In the genomic region with DNA sequence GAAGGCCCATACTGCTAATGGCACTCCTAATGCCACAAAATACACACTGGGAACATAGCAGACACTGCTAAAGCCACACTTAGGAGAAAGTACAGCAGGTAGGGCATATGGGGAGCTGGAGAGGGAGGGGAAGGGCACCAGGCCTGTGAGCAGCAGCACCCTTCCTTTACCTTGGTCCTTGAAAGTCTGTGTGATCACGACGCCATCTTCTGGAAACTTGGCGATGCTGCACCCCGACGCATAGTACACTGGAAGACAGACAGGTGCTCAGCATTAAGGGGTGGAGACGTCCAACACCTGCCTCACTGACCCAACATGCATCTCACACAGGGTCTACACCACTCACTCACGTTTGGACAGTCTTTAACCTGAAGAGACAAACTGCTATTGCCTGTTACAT, we compare ENCODE assay signal across 15 mouse cellular contexts. TPM values are rescaled to one million over a fixed set of nuclear protein-coding genes. Genes with fewer than 3 reads are reported as not detected.
DNase-seq lines count a peak whose midpoint lies in the region; ATAC-seq and TF ChIP-seq lines count a peak whose summit lies in the region.
"Had no signal": no experiment of that assay in that cellular context is flagged by ENCODE, and none has a peak within 500 bp of the region (broad histone marks: within the 10 kb centered on the region; RNA-seq: fewer than 3 reads in every experiment).

No protein-coding gene starts in this region.

- no peak for ATAC-seq in forebrain, embryonic 11.5 days (replicated peaks; ENCODE audit: low FRiP score)
- no peak for ATAC-seq in forebrain, embryonic 13.5 days
- ATAC-seq in megakaryocyte progenitor cell, adult 5-6 weeks (replicated peaks; ENCODE audit: poor library complexity): peak; percentile 70
- ATAC-seq: intestine, embryonic 15.5 days had no signal

- H3K4me2 ChIP-seq in forebrain, embryonic 11.5 days (ENCODE audit: low read depth, low read length, severe bottlenecking): no peak overlapping the region
- H3K4me2 ChIP-seq in forebrain, embryonic 13.5 days: no peak overlapping the region
- H3K4me2 ChIP-seq: intestine, embryonic 15.5 days; stomach, embryonic 15.5 days had no signal

- H3K27ac ChIP-seq in forebrain, embryonic 11.5 days (ENCODE audit: low read depth, low read length): no peak overlapping the region
- no peak overlapping the region for H3K27ac ChIP-seq in forebrain, embryonic 13.5 days
- H3K27ac ChIP-seq: heart, embryonic 10.5 days; intestine, embryonic 15.5 days; macrophage; stomach, embryonic 15.5 days had no signal

- H3K9ac ChIP-seq in forebrain, embryonic 11.5 days (ENCODE audit: low read length): no peak overlapping the region
- no peak overlapping the region for H3K9ac ChIP-seq in forebrain, embryonic 13.5 days
- H3K9ac ChIP-seq: intestine, embryonic 15.5 days; stomach, embryonic 15.5 days had no signal

- TF ChIP-seq POLR2A in lung, adult 2 months (IDR thresholded peaks at IDR 0.05; ENCODE audit: borderline replicate concordance, extremely low read depth, low read depth, low read length): no peak

- H3K27me3 ChIP-seq in forebrain, embryonic 11.5 days (ENCODE audit: control insufficient read depth, insufficient read depth, low read length): no peaks in the 10 kb centered on the region
- H3K27me3 ChIP-seq in forebrain, embryonic 13.5 days: no peaks in the 10 kb centered on the region
- H3K27me3 ChIP-seq: intestine, embryonic 15.5 days; stomach, embryonic 15.5 days had no signal

- H3K36me3 ChIP-seq in forebrain, embryonic 11.5 days (ENCODE audit: control insufficient read depth, insufficient read depth, low read length): peaks cover 11% of the 10 kb centered on the region; the same call in 1 of the 2 replicates
- peaks cover 99% of the 10 kb centered on the region for H3K36me3 ChIP-seq in forebrain, embryonic 13.5 days (ENCODE audit: poor library complexity, severe bottlenecking)

- no peaks in the 10 kb centered on the region for H3K4me1 ChIP-seq in forebrain, embryonic 11.5 days (replicated peaks; ENCODE audit: control insufficient read depth, insufficient read depth, low read length)
- H3K4me1 ChIP-seq in forebrain, embryonic 13.5 days: peaks cover 9% of the 10 kb centered on the region
- no peaks in the 10 kb centered on the region for H3K4me1 ChIP-seq in lung, adult 2 months (ENCODE audit: control insufficient read depth, insufficient read depth, low read length)
- H3K4me1 ChIP-seq: intestine, embryonic 15.5 days; stomach, embryonic 15.5 days had no signal

- DNase-seq in forebrain, embryonic 11.5 days (ENCODE audit: low spot score): peak; percentile 69
- DNase-seq in lung, adult 2 months: no peak
- no peak for DNase-seq in lung, adult 18-20 months
- DNase-seq in MN1 (ENCODE audit: low spot score): peak; percentile 43
- no peak for DNase-seq in kidney, postnatal 10 days
- no peak for DNase-seq in thymus, postnatal 10 days (ENCODE audit: low spot score in 2 of 2)

- 0 out of 2 replicates have a peak, but pooled peaks have one; percentile 1 for TF ChIP-seq CTCF in lung, adult 2 months (IDR thresholded peaks at IDR 0.05; ENCODE audit: insufficient read depth, low read length)

- H3K4me3 ChIP-seq in forebrain, embryonic 11.5 days (ENCODE audit: low read depth, low read length): no peak overlapping the region
- H3K4me3 ChIP-seq in forebrain, embryonic 13.5 days: no peak overlapping the region
- H3K4me3 ChIP-seq in lung, adult 2 months (replicated peaks; ENCODE audit: extremely low read depth, low read depth, low read length): no peak overlapping the region
- H3K4me3 ChIP-seq: erythroblast, embryonic 14.5 days; heart, embryonic 10.5 days; intestine, embryonic 15.5 days; stomach, embryonic 15.5 days had no signal

- H3K9me3 ChIP-seq in forebrain, embryonic 11.5 days (ENCODE audit: control insufficient read depth, low read length): no peaks in the 10 kb centered on the region
- H3K9me3 ChIP-seq in forebrain, embryonic 13.5 days (replicated peaks): no peaks in the 10 kb centered on the region
- H3K9me3 ChIP-seq: heart, embryonic 10.5 days; intestine, embryonic 15.5 days; stomach, embryonic 15.5 days had no signal

- WGBS in forebrain, embryonic 11.5 days: 76% methylated on average over 7 of the region's 7 CpGs
- 69% methylated on average over 7 of the region's 7 CpGs for WGBS in forebrain, embryonic 13.5 days
- WGBS in lung, adult 2 months: 71% methylated on average over 7 of the region's 7 CpGs

RNA-seq across cellular contexts. Expression of a gene that starts 18.6 kb away (rescaled TPM):
- polyA plus RNA-seq in forebrain, embryonic 11.5 days (2014; fragmentation: Nextera tagmentation; extraction: Ambion mirVana): 0.13 TPM in 1 of 2 replicates, not detected in the other
- not detected in 2 replicates for polyA plus RNA-seq in forebrain, embryonic 13.5 days (2015; fragmentation: Nextera tagmentation; extraction: Ambion mirVana)
- polyA plus RNA-seq in lung, adult 2 months (2012; rRNA removed): 0.14 TPM in 1 of 2 replicates, not detected in the other
- total RNA-seq in megakaryocyte progenitor cell, adult 5-6 weeks (2015): not detected in 2 replicates
- not detected in 2 replicates for total RNA-seq in megakaryocyte progenitor cell, adult 5-6 weeks (2017)
- total RNA-seq: neutrophil, adult 5-6 weeks had no signal
- polyA plus RNA-seq: erythroblast, embryonic 14.5 days; heart, embryonic 10.5 days; macrophage; stomach, embryonic 15.5 days had no signal

RNA-seq across cellular contexts. Expression of a gene that starts 38.4 kb away (rescaled TPM):
- 98.0 and 98.2 TPM in 2 replicates for polyA plus RNA-seq in forebrain, embryonic 11.5 days (2014; fragmentation: Nextera tagmentation; extraction: Ambion mirVana)
- 67.2 and 70.5 TPM in 2 replicates for polyA plus RNA-seq in forebrain, embryonic 13.5 days (2015; fragmentation: Nextera tagmentation; extraction: Ambion mirVana)
- 76.6 and 87.4 TPM in 2 replicates for polyA plus RNA-seq in lung, adult 2 months (2012; rRNA removed)
- 36.4 and 40.2 TPM in 2 replicates for total RNA-seq in megakaryocyte progenitor cell, adult 5-6 weeks (2015)
- total RNA-seq in megakaryocyte progenitor cell, adult 5-6 weeks (2017): 38.7 and 41.3 TPM in 2 replicates

RNA-seq across cellular contexts. Expression of a gene that starts 54.9 kb away (rescaled TPM):
- polyA plus RNA-seq in forebrain, embryonic 11.5 days (2014; fragmentation: Nextera tagmentation; extraction: Ambion mirVana): 78.7 and 89.0 TPM in 2 replicates
- polyA plus RNA-seq in forebrain, embryonic 13.5 days (2015; fragmentation: Nextera tagmentation; extraction: Ambion mirVana): 109 and 130 TPM in 2 replicates
- polyA plus RNA-seq in lung, adult 2 months (2012; rRNA removed): 24.1 and 27.7 TPM in 2 replicates
- total RNA-seq in megakaryocyte progenitor cell, adult 5-6 weeks (2015): 13.0 and 13.1 TPM in 2 replicates
- 42.6 and 52.8 TPM in 2 replicates for total RNA-seq in megakaryocyte progenitor cell, adult 5-6 weeks (2017)

RNA-seq across cellular contexts. Expression of a gene that starts 54.9 kb away (rescaled TPM):
- polyA plus RNA-seq in forebrain, embryonic 11.5 days (2014; fragmentation: Nextera tagmentation; extraction: Ambion mirVana): 0.16 TPM in 1 of 2 replicates, not detected in the other
- polyA plus RNA-seq in forebrain, embryonic 13.5 days (2015; fragmentation: Nextera tagmentation; extraction: Ambion mirVana): 0.19 and 0.62 TPM in 2 replicates
- 5.0 and 5.3 TPM in 2 replicates for polyA plus RNA-seq in lung, adult 2 months (2012; rRNA removed)
- 0.07 TPM in 2 replicates for total RNA-seq in megakaryocyte progenitor cell, adult 5-6 weeks (2015)
- 0.25 TPM in 1 of 2 replicates, not detected in the other for total RNA-seq in megakaryocyte progenitor cell, adult 5-6 weeks (2017)
- total RNA-seq: left cerebral cortex, postnatal 10 days; neutrophil, adult 5-6 weeks had no signal
- polyA plus RNA-seq: erythroblast, embryonic 14.5 days; macrophage had no signal

Comparison
In these comparisons a context has a peak if more than half of its experiments do, and no peak if none do; other contexts are left out.
1. DNase-seq: peak in forebrain, embryonic 11.5 days (single experiment) and MN1 (single experiment); none in lung, adult 2 months (single experiment), lung, adult 18-20 months (0 of 2), kidney, postnatal 10 days (single experiment) and thymus, postnatal 10 days (0 of 2).